Mouse (Mus musculus) embryonic facial prominence, embryonic 15.5 days (tissue): ENCODE measurements around the gene Calm4. TPM values are rescaled to one million over a fixed set of nuclear protein-coding genes. Genes with fewer than 3 reads are reported as not detected.

Source experiments
- ATAC-seq: fragments of 200-750 bp; cut with Nextera tagmentation; 2 replicates; pipeline ENCODE4 v1.8.0; 2017; ENCODE audit warnings: low read depth, moderate TSS enrichment; ENCODE audit not compliant: insufficient number of reproducible peaks, low FRiP score, low TSS enrichment
- H3K27ac ChIP-seq: fragments of 300-500 bp; sonication (generic); replicated peaks from 2 replicates; pipeline ENCODE4 v1.5.1; 2015; ENCODE audit warnings: mild to moderate bottlenecking, inconsistent platforms
- H3K27me3 ChIP-seq: fragments of 300-500 bp; sonication (generic); 2 replicates; pipeline ENCODE4 v1.6.1; 2015; ENCODE audit warnings: inconsistent platforms
- H3K36me3 ChIP-seq: fragments of 300-500 bp; sonication (generic); 2 replicates; pipeline ENCODE4 v1.6.1; 2015; ENCODE audit warnings: mild to moderate bottlenecking, inconsistent platforms
- H3K4me1 ChIP-seq: fragments of 300-500 bp; sonication (generic); 2 replicates; pipeline ENCODE4 v1.6.1; 2015; ENCODE audit warnings: inconsistent platforms
- H3K4me2 ChIP-seq: fragments of 300-500 bp; sonication (generic); replicated peaks from 2 replicates; pipeline ENCODE4 v1.6.1; 2015; ENCODE audit warnings: mild to moderate bottlenecking, inconsistent platforms
- H3K4me3 ChIP-seq: fragments of 300-500 bp; sonication (generic); replicated peaks from 2 replicates; pipeline ENCODE4 v1.5.1; 2015; ENCODE audit warnings: mild to moderate bottlenecking, inconsistent platforms
- H3K9ac ChIP-seq: fragments of 300-500 bp; sonication (generic); 2 replicates; pipeline ENCODE4 v1.6.1; 2015; ENCODE audit warnings: inconsistent platforms
- H3K9me3 ChIP-seq: fragments of 300-500 bp; sonication (generic); replicated peaks from 2 replicates; pipeline ENCODE4 v1.6.1; 2016; ENCODE audit warnings: inconsistent platforms
- whole genome bisulfite sequencing: fragments of 180-500 bp; shearing (Covaris S2); methylation state at CpG from one replicate; pipeline ENCODE4 v1.1.7; 2015; 5-methylcytosine and 5-hydroxymethylcytosine counted together
- polyA plus RNA-seq: library from polyadenylated mRNA; unstranded; fragments of >200 nt; fragmentation: Nextera tagmentation; extraction: Ambion mirVana; gene quantifications from 2 replicates; pipeline ENCODE4 v1.2.1, GENCODE M21; 2015

Gene Calm4
- polyA plus RNA-seq, 1 experiment from 2014 or later, result 477 TPM

DNA sequence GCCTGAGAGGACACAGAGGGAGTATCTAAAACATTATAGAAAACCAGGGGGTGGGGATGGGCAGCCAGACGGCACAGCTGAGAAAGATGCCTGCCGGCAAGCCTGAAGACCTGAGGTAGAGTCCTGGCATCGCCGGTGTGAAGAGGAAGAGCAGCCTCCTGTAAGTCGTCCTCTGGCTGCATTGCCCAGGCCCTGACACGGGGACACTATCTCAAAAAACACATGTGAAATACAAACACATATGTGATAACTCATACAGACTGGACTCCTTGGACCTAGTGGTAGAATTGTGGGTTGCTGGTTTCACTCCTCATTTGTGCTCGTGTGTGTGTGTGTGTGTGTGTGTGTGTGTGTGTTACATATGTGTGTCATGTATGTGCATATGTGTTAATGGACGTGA lies 23.7 kb downstream of the Calm4 start:
- Histone ChIP-seq H3K9me3 (no peaks in the 10 kb centered on the region), H3K4me1 (peaks cover 6% of the 10 kb centered on the region; the same call in 1 of the 2 replicates), H3K27me3 (no peaks in the 10 kb centered on the region), H3K4me3 (no peak overlapping the region), H3K27ac (no peak overlapping the region), H3K4me2 (no peak overlapping the region), H3K9ac (no peak overlapping the region), H3K36me3 (no peaks in the 10 kb centered on the region)
- WGBS, result 84% methylated on average over 8 of the region's 8 CpGs
- no peak for ATAC-seq

DNA sequence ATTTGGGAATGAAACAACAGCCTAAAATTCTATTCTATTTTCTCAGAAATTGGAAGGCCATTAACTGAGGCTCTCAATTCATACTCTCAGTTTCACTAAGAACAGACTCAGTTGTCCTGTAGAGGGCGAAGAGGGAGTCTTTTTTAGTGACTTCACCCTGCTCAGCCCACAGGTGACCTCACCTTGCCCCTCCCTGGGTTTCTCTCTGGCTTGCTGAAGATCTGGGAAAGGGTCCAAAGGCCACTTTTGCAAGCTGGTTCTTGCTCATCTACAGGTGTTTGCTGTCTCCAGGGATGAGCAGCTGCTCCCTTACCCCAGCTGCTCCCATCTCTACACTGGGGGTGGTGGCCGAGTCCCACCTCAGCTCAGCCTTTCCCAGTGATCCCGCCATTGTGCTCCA lies 24.8 kb downstream of the Calm4 start:
- Histone ChIP-seq H3K9me3 (no peaks in the 10 kb centered on the region), H3K4me1 (peaks cover 6% of the 10 kb centered on the region; the same call in 1 of the 2 replicates), H3K36me3 (no peaks in the 10 kb centered on the region), H3K27ac (no peak overlapping the region), H3K4me2 (no peak overlapping the region), H3K9ac (no peak overlapping the region), H3K4me3 (no peak overlapping the region), H3K27me3 (no peaks in the 10 kb centered on the region)
- WGBS, result 62% methylated on average over 3 of the region's 3 CpGs
- no peak for ATAC-seq

- no peak overlapping the region for H3K4me2 ChIP-seq
- WGBS, result 72% methylated on average over 10 of the region's 10 CpGs
These were observed 25.5 kb downstream of the Calm4 start for GRCm38 (mm10) chr13:3862922-3863580.

GRCm38 (mm10) chr13:3865648-3866354 lies 28.2 kb downstream of the Calm4 start:
- H3K4me3 ChIP-seq, result no peak overlapping the region
- no peaks in the 10 kb centered on the region for H3K36me3 ChIP-seq
- H3K4me1 ChIP-seq, result peaks cover 6% of the 10 kb centered on the region; the same call in 1 of the 2 replicates
- H3K9me3 ChIP-seq, result no peaks in the 10 kb centered on the region
- ATAC-seq, result no peak
- WGBS, result 79% methylated on average over 14 of the region's 14 CpGs
- no peak overlapping the region for H3K9ac ChIP-seq
- no peak overlapping the region for H3K27ac ChIP-seq
- no peaks in the 10 kb centered on the region for H3K27me3 ChIP-seq
- H3K4me2 ChIP-seq, result no peak overlapping the region

More at GRCm38 (mm10) chr13:3862922-3863580, 25.5 kb downstream of the Calm4 start:
- Histone ChIP-seq H3K9ac (no peak overlapping the region), H3K36me3 (no peaks in the 10 kb centered on the region), H3K27ac (no peak overlapping the region), H3K4me3 (no peak overlapping the region), H3K9me3 (no peaks in the 10 kb centered on the region), H3K27me3 (no peaks in the 10 kb centered on the region), H3K4me1 (peaks cover 6% of the 10 kb centered on the region; the same call in 1 of the 2 replicates)
- no peak for ATAC-seq

- 84% methylated on average over 8 of the region's 8 CpGs for WGBS
- no peak overlapping the region for H3K4me3 ChIP-seq
- H3K36me3 ChIP-seq, result no peaks in the 10 kb centered on the region
- H3K4me1 ChIP-seq, result peaks cover 6% of the 10 kb centered on the region; the same call in 1 of the 2 replicates
- H3K9me3 ChIP-seq, result no peaks in the 10 kb centered on the region
- ATAC-seq, result no peak
- no peak overlapping the region for H3K4me2 ChIP-seq
- H3K9ac ChIP-seq, result no peak overlapping the region
- H3K27me3 ChIP-seq, result no peaks in the 10 kb centered on the region
- no peak overlapping the region for H3K27ac ChIP-seq
These were observed 28.9 kb downstream of the Calm4 start for GRCm38 (mm10) chr13:3866355-3867052.

DNA sequence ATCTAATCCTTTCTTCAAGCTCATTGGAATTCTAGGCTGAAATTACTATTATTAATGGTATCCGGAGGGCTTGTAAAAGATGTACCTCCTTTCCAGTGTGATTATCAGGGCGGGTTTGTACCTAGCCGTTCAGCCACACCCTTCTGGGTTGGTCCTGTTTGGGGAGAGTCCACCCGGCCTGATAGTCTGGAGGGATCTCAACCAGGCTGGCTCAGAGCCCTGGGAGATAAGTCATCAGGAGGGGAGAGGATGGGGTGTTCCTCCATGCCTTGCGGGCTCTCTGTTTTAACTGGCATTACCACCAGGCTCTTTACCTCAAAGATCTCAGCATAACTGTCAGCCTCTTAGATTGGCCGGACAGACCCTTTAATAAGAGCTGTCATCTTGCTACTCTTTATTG lies 29.6 kb downstream of the Calm4 start:
- Histone ChIP-seq H3K4me1 (peaks cover 6% of the 10 kb centered on the region; the same call in 1 of the 2 replicates), H3K36me3 (no peaks in the 10 kb centered on the region), H3K9me3 (no peaks in the 10 kb centered on the region), H3K4me3 (no peak overlapping the region), H3K27me3 (no peaks in the 10 kb centered on the region), H3K9ac (no peak overlapping the region), H3K27ac (no peak overlapping the region), H3K4me2 (no peak overlapping the region)
- ATAC-seq, result no peak
- 61% methylated on average over 6 of the region's 6 CpGs for WGBS

DNA sequence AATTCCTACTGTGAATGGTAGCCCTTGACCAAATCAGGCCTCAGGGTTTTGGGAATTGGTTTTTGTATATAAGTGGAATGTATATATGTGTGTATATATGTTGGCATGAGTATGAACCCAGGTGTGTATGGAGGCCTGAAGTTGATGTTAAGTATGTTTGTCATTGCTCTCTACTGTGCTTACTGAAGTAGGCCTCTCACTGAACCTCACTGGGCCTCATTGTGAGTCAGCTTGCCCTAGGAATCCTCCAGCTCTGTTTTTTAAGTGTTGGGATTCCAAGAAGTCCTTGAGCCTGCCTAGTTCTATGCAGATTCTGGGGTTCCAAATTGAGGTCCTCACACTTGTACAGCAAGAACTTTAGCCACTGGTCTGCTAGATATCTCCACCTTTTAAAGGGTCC lies 32.3 kb downstream of the Calm4 start:
- no peak overlapping the region for H3K4me2 ChIP-seq

GRCm38 (mm10) chr13:3872832-3873231 lies 35.3 kb downstream of the Calm4 start:
- Histone ChIP-seq H3K4me3 (no peak overlapping the region), H3K27ac (no peak overlapping the region), H3K9ac (no peak overlapping the region), H3K4me2 (no peak overlapping the region), H3K4me1 (peaks cover 11% of the 10 kb centered on the region), H3K36me3 (no peaks in the 10 kb centered on the region), H3K27me3 (no peaks in the 10 kb centered on the region), H3K9me3 (no peaks in the 10 kb centered on the region)
- 95% methylated on average over 4 of the region's 4 CpGs for WGBS
- ATAC-seq, result no peak

More for the DNA sequence above, 32.3 kb downstream of the Calm4 start:
- no peaks in the 10 kb centered on the region for H3K36me3 ChIP-seq
- H3K9ac ChIP-seq, result no peak overlapping the region
- H3K4me1 ChIP-seq, result no peaks in the 10 kb centered on the region
- H3K9me3 ChIP-seq, result no peaks in the 10 kb centered on the region
- no peaks in the 10 kb centered on the region for H3K27me3 ChIP-seq
- no peak overlapping the region for H3K27ac ChIP-seq
- ATAC-seq, result no peak
- no peak overlapping the region for H3K4me3 ChIP-seq

DNA sequence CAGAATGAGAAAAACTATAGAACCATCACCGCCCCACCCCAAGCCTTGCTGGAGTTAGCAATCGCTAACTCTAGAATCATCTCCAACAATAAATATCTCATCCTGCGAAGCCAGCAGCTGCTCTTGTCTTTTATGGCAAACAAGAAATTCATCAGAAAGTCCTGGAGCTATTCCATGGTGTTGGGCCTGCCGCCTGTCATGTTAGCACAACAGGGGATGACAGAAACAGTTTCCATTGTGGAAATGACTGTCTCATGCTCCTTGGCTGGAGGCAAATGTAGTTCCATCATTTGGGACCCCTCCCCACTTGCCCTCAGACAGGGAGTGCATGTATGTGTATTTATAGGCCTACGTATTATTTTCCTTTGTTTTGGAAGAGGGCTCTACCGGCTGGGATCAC lies 38.9 kb downstream of the Calm4 start:
- H3K27me3 ChIP-seq, result no peaks in the 10 kb centered on the region
- no peaks in the 10 kb centered on the region for H3K9me3 ChIP-seq
- no peak overlapping the region for H3K4me3 ChIP-seq
- H3K36me3 ChIP-seq, result peaks cover 7% of the 10 kb centered on the region
- no peak for ATAC-seq
- WGBS, result 59% methylated on average over 6 of the region's 6 CpGs
- H3K4me2 ChIP-seq, result no peak overlapping the region
- H3K9ac ChIP-seq, result no peak overlapping the region
- H3K27ac ChIP-seq, result peak overlapping the region; percentile 13
- H3K4me1 ChIP-seq, result peaks cover 11% of the 10 kb centered on the region

DNA sequence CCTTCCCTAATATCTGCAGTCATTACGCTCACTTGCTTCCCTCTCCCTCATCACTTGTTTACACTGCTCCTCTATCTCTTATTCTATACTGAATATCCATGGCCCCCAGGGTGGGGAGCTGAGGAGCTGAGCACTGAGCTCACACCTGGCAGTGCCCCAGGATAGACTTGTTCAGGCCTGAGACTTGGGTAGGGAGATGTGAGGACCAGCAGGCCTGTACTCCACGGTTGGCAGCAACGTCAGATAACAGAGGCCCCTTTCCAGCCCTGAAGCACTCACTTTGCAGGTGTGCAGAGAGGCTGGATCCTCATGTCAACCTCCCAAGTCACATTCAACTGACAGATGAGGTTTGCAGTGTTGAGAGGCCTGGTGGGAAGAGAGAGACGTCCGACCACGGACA lies 39.6 kb downstream of the Calm4 start:
- ATAC-seq, result peak; percentile 78
- no peak overlapping the region for H3K4me3 ChIP-seq
- H3K4me1 ChIP-seq, result peaks cover 11% of the 10 kb centered on the region
- no peaks in the 10 kb centered on the region for H3K27me3 ChIP-seq
- H3K9ac ChIP-seq, result no peak overlapping the region
- peaks cover 14% of the 10 kb centered on the region for H3K36me3 ChIP-seq
- 43% methylated on average over 6 of the region's 6 CpGs for WGBS
- peak overlapping the region; percentile 13 for H3K27ac ChIP-seq
- H3K9me3 ChIP-seq, result no peaks in the 10 kb centered on the region
- H3K4me2 ChIP-seq, result no peak overlapping the region

GRCm38 (mm10) chr13:3877679-3878220 lies 40.2 kb downstream of the Calm4 start:
- 27% methylated on average over 4 of the region's 4 CpGs for WGBS
- Histone ChIP-seq H3K9ac (no peak overlapping the region), H3K27ac (peak overlapping the region; percentile 13), H3K36me3 (peaks cover 19% of the 10 kb centered on the region), H3K4me1 (peaks cover 11% of the 10 kb centered on the region), H3K4me2 (no peak overlapping the region), H3K4me3 (no peak overlapping the region), H3K9me3 (no peaks in the 10 kb centered on the region), H3K27me3 (no peaks in the 10 kb centered on the region)
- ATAC-seq, result no peak
